Mouse (Mus musculus) lung, postnatal 0 days (tissue): Measurements from ENCODE around the gene Cenpt.

Experiments
- CTCF ChIP-seq: IDR thresholded peaks from 2 replicates; pipeline ENCODE4 v1.5.1; 2016; ENCODE audit warnings: antibody characterized with exemption, mild to moderate bottlenecking
- EP300 ChIP-seq: IDR thresholded peaks from 2 replicates; pipeline ENCODE4 v1.6.1; 2016; ENCODE audit warnings: antibody characterized with exemption, mild to moderate bottlenecking, control low read depth

GRCm38 (mm10) chr8:105854303-105854702, 1.2 kb upstream of the Cenpt start:
- TF ChIP-seq CTCF (no peak), EP300 (no peak)
